ENCODE assay signal across 11 mouse cellular contexts in the genomic region with DNA sequence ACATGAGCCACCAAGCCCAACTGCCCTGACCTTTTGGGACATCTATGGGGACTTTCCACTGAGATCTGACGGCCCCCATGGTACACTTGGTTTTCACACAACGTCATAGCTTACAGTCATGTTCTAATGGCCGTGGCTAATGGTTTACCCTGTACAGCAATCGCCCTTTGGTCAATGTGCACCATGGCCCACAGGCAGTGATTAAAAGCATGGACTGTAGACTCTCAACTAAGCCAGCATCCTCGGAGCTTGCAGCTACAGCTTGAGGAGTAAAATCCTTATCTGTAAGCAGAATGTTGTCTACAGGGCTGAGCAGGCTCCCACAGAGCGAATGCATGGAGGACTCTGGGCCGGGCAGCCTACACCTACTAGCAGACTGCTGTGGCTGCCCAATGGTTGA. TPM values are rescaled to one million over a fixed set of nuclear protein-coding genes. Genes with fewer than 3 reads are reported as not detected.
A peak's percentile ranks its signal among the peaks of the same experiment; 100 is the strongest.
DNase-seq lines count a peak whose midpoint lies in the region; TF ChIP-seq lines count a peak whose summit lies in the region.
"Had no signal": no experiment of that assay in that cellular context is flagged by ENCODE, and none has a peak within 500 bp of the region (broad histone marks: within the 10 kb centered on the region; RNA-seq: fewer than 3 reads in every experiment).

No protein-coding gene starts in this region.

- H3K27ac ChIP-seq in spleen, adult 2 months (ENCODE audit: insufficient read depth, low read length), result peak overlapping the region; percentile 16; the same call in 1 of the 2 replicates
- H3K27ac ChIP-seq in liver, adult 2 months (replicated peaks; ENCODE audit: insufficient read depth, low read depth, low read length), result no peak overlapping the region
- no peak overlapping the region for H3K27ac ChIP-seq in hindbrain, embryonic 10.5 days
- H3K27ac ChIP-seq: hindbrain, embryonic 15.5 days had no signal

- WGBS in spleen, adult 2 months, result 86% methylated on average over 7 of the region's 7 CpGs
- WGBS in liver, adult 2 months, result 46% methylated on average over 7 of the region's 7 CpGs
- WGBS in hindbrain, embryonic 10.5 days, result 81% methylated on average over 7 of the region's 7 CpGs

- no peak for TF ChIP-seq CTCF in spleen, adult 2 months (IDR thresholded peaks at IDR 0.05; ENCODE audit: extremely low read depth, insufficient read depth, insufficient read length, insufficient replicate concordance)
- TF ChIP-seq CTCF in liver, adult 2 months (IDR thresholded peaks at IDR 0.05; ENCODE audit: low read depth, low read length), result no peak

- no peak overlapping the region for H3K9ac ChIP-seq in liver, adult 2 months (ENCODE audit: low read depth, low read length)
- H3K9ac ChIP-seq: heart, embryonic 15.5 days; hindbrain, embryonic 15.5 days had no signal

- no peak for DNase-seq in spleen, adult 2 months (ENCODE audit: low read depth in 1 of 2, low spot score in 2 of 2)
- no peak for DNase-seq in spleen, postnatal 4 days (ENCODE audit: low spot score in 2 of 2)
- peak; percentile 64 to 75 for DNase-seq in kidney, adult 8-10 months
- peak; percentile 9 for DNase-seq in liver, adult 2 months (ENCODE audit: extremely low read depth, low read depth, low spot score)
- DNase-seq in hindbrain, embryonic 10.5 days (ENCODE audit: low spot score), result no peak
- DNase-seq in urinary bladder, postnatal 4 days (ENCODE audit: low spot score in 2 of 2), result no peak
- no peak for DNase-seq in layer of hippocampus, postnatal 25 days (ENCODE audit: extremely low spot score in 1 of 2, low spot score in 1 of 2)
- DNase-seq: layer of hippocampus, postnatal 36 days; midbrain, embryonic 14.5 days had no signal

- no peaks in the 10 kb centered on the region for H3K4me1 ChIP-seq in spleen, adult 2 months (ENCODE audit: control insufficient read depth, insufficient read depth, insufficient read length)
- no peaks in the 10 kb centered on the region for H3K4me1 ChIP-seq in liver, adult 2 months (ENCODE audit: control insufficient read depth, insufficient read depth, low read length)
- H3K4me1 ChIP-seq in hindbrain, embryonic 10.5 days (replicated peaks), result peaks cover 24% of the 10 kb centered on the region

- no peaks in the 10 kb centered on the region for H3K27me3 ChIP-seq in spleen, adult 2 months (ENCODE audit: control insufficient read depth, insufficient read depth, low read length)
- no peaks in the 10 kb centered on the region for H3K27me3 ChIP-seq in liver, adult 2 months (ENCODE audit: control insufficient read depth, insufficient read depth, low read length)
- H3K27me3 ChIP-seq in hindbrain, embryonic 10.5 days (ENCODE audit: insufficient read depth, poor library complexity, severe bottlenecking), result no peaks in the 10 kb centered on the region
- H3K27me3 ChIP-seq: heart, embryonic 15.5 days; hindbrain, embryonic 15.5 days had no signal

- no peak for TF ChIP-seq POLR2A in spleen, adult 2 months (IDR thresholded peaks at IDR 0.05; ENCODE audit: low read depth, low read length)
- no peak for TF ChIP-seq POLR2A in liver, adult 2 months (IDR thresholded peaks at IDR 0.05; ENCODE audit: extremely low read depth, insufficient read depth, low read length)

- H3K4me3 ChIP-seq in spleen, adult 2 months (ENCODE audit: extremely low read depth, insufficient read depth, insufficient read length), result no peak overlapping the region
- H3K4me3 ChIP-seq in liver, adult 2 months (ENCODE audit: insufficient read depth, low read depth, low read length), result no peak overlapping the region
- H3K4me3 ChIP-seq in hindbrain, embryonic 10.5 days, result no peak overlapping the region
- H3K4me3 ChIP-seq: heart, embryonic 15.5 days; hindbrain, embryonic 15.5 days had no signal

- no peaks in the 10 kb centered on the region for H3K36me3 ChIP-seq in spleen, adult 2 months (ENCODE audit: control insufficient read depth, insufficient read depth, low read length)
- H3K36me3 ChIP-seq in liver, adult 2 months (ENCODE audit: control insufficient read depth, insufficient read depth, low read length), result no peaks in the 10 kb centered on the region
- H3K36me3 ChIP-seq in hindbrain, embryonic 10.5 days, result no peaks in the 10 kb centered on the region
- H3K36me3 ChIP-seq: heart, embryonic 15.5 days; hindbrain, embryonic 15.5 days had no signal

- H3K79me2 ChIP-seq in liver, adult 2 months (ENCODE audit: control insufficient read depth, insufficient read depth, low read length), result no peaks in the 10 kb centered on the region

- H3K9me3 ChIP-seq in hindbrain, embryonic 10.5 days, result no peaks in the 10 kb centered on the region
- H3K9me3 ChIP-seq: heart, embryonic 15.5 days; hindbrain, embryonic 15.5 days had no signal

RNA-seq across cellular contexts. Expression of gene Gipc2, which starts 52.5 kb away (rescaled TPM):
- 0.06 and 0.12 TPM in 2 replicates for polyA plus RNA-seq in spleen, adult 2 months (2012; rRNA removed)
- total RNA-seq in liver, adult 2 months (2014; rRNA removed), result 0.34 and 0.46 TPM in 2 replicates
- polyA plus RNA-seq in liver, adult 2 months (2012; rRNA removed), result 0.05 and 0.22 TPM in 2 replicates
- polyA plus RNA-seq in hindbrain, embryonic 10.5 days (2016; fragmentation: Nextera tagmentation; extraction: Ambion mirVana), result 2.6 and 2.9 TPM in 2 replicates
- total RNA-seq in layer of hippocampus, postnatal 25 days (2021), result 1 to 10 TPM; 1.0 to 1.9 TPM

Comparison
In these comparisons a context has a peak if more than half of its experiments do, and no peak if none do; other contexts are left out.
1. DNase-seq: peak in kidney, adult 8-10 months (2 of 2) and liver, adult 2 months (single experiment); none in spleen, adult 2 months (0 of 2), spleen, postnatal 4 days (0 of 2), hindbrain, embryonic 10.5 days (single experiment), urinary bladder, postnatal 4 days (0 of 2) and layer of hippocampus, postnatal 25 days (0 of 2).